Mouse (Mus musculus): Measurements from ENCODE around the gene Mlec. TPM values are rescaled to one million over a fixed set of nuclear protein-coding genes. Genes with fewer than 3 reads are reported as not detected.

Gene Mlec
- total and polyA plus RNA-seq, 3 experiments, result 156 to 167 TPM; not detected in 1

DNA sequence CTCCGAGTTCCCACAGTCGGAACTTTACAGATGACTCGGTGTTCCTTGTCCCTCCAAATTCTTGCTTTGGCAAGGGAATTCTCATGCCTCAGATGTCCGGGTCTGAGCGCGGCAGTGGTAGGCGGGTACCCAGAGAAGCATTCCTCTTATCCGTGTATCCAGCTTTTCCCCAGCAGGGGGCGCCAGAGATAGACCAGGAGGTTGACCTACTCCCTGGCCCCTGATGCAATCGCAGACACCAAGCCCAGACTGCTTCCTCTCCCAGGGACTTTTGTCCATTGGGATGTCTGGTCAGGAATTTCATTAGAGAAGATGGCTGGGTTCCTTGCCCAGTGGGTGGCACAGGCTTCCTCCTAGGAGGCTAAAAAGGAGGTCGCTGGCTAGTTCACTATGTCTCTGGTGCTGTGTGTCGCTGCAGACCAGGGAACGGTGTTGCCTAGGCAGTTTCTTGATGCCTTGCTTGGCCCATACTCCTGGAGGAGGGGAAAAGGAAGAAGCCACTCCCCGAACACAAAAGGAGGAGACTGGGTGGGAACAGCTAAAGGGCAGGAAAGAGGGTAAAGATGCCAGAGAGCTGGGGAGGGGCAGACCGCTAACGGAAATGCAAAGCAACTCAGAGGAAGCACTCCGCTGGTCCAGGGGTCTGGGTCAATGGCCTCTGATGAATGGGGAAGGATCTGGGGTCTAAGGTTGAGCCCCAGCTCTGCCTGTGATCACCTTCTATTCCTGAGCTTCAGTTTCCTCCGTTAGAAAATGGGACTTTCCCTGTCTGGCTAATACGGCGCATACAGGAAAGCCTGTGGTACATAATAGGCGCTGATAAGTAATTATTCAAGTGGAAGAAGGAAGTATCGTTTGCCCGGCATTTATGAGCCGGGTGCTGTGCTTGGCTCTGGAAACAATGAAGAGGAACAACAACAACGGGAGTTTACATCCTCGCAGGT lies 29.5 kb upstream of the Mlec start:
- H3K4me3 ChIP-seq (ENCODE audit: control insufficient read depth in 1 of 2, insufficient read depth in 1 of 2, low read depth in 2 of 2, low read length in 2 of 2), result peak overlapping the region; percentile 55 to 70
- H3K27me3 ChIP-seq (ENCODE audit: control insufficient read depth in 1 of 2, insufficient read depth in 2 of 2, low read length in 2 of 2), result peaks cover 0 to 1% of the 10 kb centered on the region in 2 experiments; a peak in 1 of 4 replicates
- peak overlapping the region; percentile 80 for H3K27ac ChIP-seq (ENCODE audit: control insufficient read depth, low read depth, low read length)
- no peaks in the 10 kb centered on the region for H3K9me3 ChIP-seq (replicated peaks; ENCODE audit: insufficient read depth, low read length)
- H3K9ac ChIP-seq (ENCODE audit: control insufficient read depth, low read depth, low read length, poor library complexity, severe bottlenecking), result peak overlapping the region; percentile 64
- no peak for TF ChIP-seq UBTF (IDR thresholded peaks at IDR 0.05; ENCODE audit: borderline replicate concordance, insufficient read depth, low read depth, low read length)
- TF ChIP-seq MEF2A (IDR thresholded peaks at IDR 0.05; ENCODE audit: extremely low read depth, insufficient replicate concordance, low read depth, low read length, poor library complexity, severe bottlenecking), result no peak
- no peak for TF ChIP-seq USF2 (IDR thresholded peaks at IDR 0.05; ENCODE audit: borderline replicate concordance in 1 of 2, insufficient read depth in 1 of 2, low read depth in 1 of 2, low read length in 2 of 2)
- TF ChIP-seq ZC3H11A (IDR thresholded peaks at IDR 0.05; ENCODE audit: low read depth, low read length), result peak; percentile 58
- no peak for TF ChIP-seq MXI1 (IDR thresholded peaks at IDR 0.05; ENCODE audit: low read depth, low read length)
- no peak for TF ChIP-seq MYB (IDR thresholded peaks at IDR 0.05; ENCODE audit: low read depth, low read length)
- no peak for TF ChIP-seq GABPA (IDR thresholded peaks at IDR 0.05; ENCODE audit: low read depth, low read length)
- no peak for TF ChIP-seq MAZ (IDR thresholded peaks at IDR 0.05; ENCODE audit: low read depth, low read length)
- peak; percentile 53 to 55; a peak in 2 of 4 replicates for TF ChIP-seq EP300 (IDR thresholded peaks at IDR 0.05; ENCODE audit: low read depth in 1 of 2, low read length in 2 of 2)
- TF ChIP-seq GATA1 (IDR thresholded peaks at IDR 0.05; ENCODE audit: low read depth, low read length), result peak; percentile 62
- TF ChIP-seq TBP (IDR thresholded peaks at IDR 0.05; ENCODE audit: low read depth, low read length), result peak; percentile 47; the same call in 1 of the 2 replicates
- no peak for TF ChIP-seq NELFE (IDR thresholded peaks at IDR 0.05; ENCODE audit: low read depth, low read length)
- TF ChIP-seq KAT2A (conservative IDR thresholded peaks at IDR 0.05; ENCODE audit: low read depth, low read length), result no peak
- peak; percentile 80 to 86 (median 83) for TF ChIP-seq CTCF (IDR thresholded peaks at IDR 0.05 in 2 of 3, conservative IDR thresholded peaks at IDR 0.05 in 1 of 3; ENCODE audit: control insufficient read depth in 1 of 3, insufficient read depth in 1 of 3, low read depth in 2 of 3, low read length in 3 of 3, poor library complexity in 1 of 3, severe bottlenecking in 1 of 3)
- no peak for TF ChIP-seq ZMIZ1 (IDR thresholded peaks at IDR 0.05; ENCODE audit: low read depth, low read length)
- TF ChIP-seq RCOR1 (IDR thresholded peaks at IDR 0.05; ENCODE audit: low read depth, low read length), result 0 out of 2 replicates have a peak, but pooled peaks have one; percentile 28
- TF ChIP-seq ETS1 (IDR thresholded peaks at IDR 0.05; ENCODE audit: low read depth, low read length), result 0 out of 2 replicates have a peak, but pooled peaks have one; percentile 9
- TF ChIP-seq TCF12 (IDR thresholded peaks at IDR 0.05; ENCODE audit: low read depth, low read length), result 0 out of 2 replicates have a peak, but pooled peaks have one; percentile 11
- TF ChIP-seq TAL1 (IDR thresholded peaks at IDR 0.05; ENCODE audit: low read length), result peak; percentile 27; the same call in 1 of the 2 replicates
- TF ChIP-seq E2F4 (IDR thresholded peaks at IDR 0.05; ENCODE audit: borderline replicate concordance, low read depth, low read length), result no peak
- peak; percentile 51 for TF ChIP-seq RAD21 (IDR thresholded peaks at IDR 0.05; ENCODE audit: low read depth, low read length)
- TF ChIP-seq SIN3A (IDR thresholded peaks at IDR 0.05; ENCODE audit: low read length), result peak; percentile 14
- peak; percentile 41; the same call in 1 of the 2 replicates for TF ChIP-seq ELF1 (IDR thresholded peaks at IDR 0.05; ENCODE audit: low read depth, low read length)
- peak; percentile 77 for TF ChIP-seq SMC3 (IDR thresholded peaks at IDR 0.05; ENCODE audit: low read depth, low read length)
- no peak for TF ChIP-seq MAFK (IDR thresholded peaks at IDR 0.05; ENCODE audit: borderline replicate concordance, low read depth, low read length)
- peak; percentile 17 to 53; a peak in 1 of 4 replicates for TF ChIP-seq POLR2A (IDR thresholded peaks at IDR 0.05; ENCODE audit: control insufficient read depth in 1 of 2, insufficient read depth in 1 of 2, low read depth in 1 of 2, low read length in 2 of 2, poor library complexity in 1 of 2)
- no peak for TF ChIP-seq POLR2AphosphoS5 (IDR thresholded peaks at IDR 0.05; ENCODE audit: borderline replicate concordance, low read depth, low read length)
- no peaks in the 10 kb centered on the region for H3K79me2 ChIP-seq (ENCODE audit: control insufficient read depth, insufficient read depth, low read length, poor library complexity)
- H3K36me3 ChIP-seq (ENCODE audit: control insufficient read depth in 1 of 2, insufficient read depth in 2 of 2, low read length in 2 of 2), result no peaks in the 10 kb centered on the region; a peak in 1 of 4 replicates
- peak; percentile 92 for DNase-seq (ENCODE audit: low read depth, low spot score)
- H3K4me1 ChIP-seq (ENCODE audit: control insufficient read depth in 1 of 2, insufficient read depth in 2 of 2, low read length in 2 of 2), result peaks cover 0 to 5% of the 10 kb centered on the region in 2 experiments; a peak in 2 of 4 replicates
